Mouse (Mus musculus) lung, postnatal 0 days (tissue): ENCODE measurements at regions not wholly inside any gene's neighbourhood (a gene's known extent, or its start where the extent isn't known, plus 50 kb on each side); places are given as distances from the start of the nearest gene placed in this dataset.

ENCODE experiments used
- CTCF ChIP-seq: IDR thresholded peaks from 2 replicates; pipeline ENCODE4 v1.5.1; 2016; ENCODE audit warnings: antibody characterized with exemption, mild to moderate bottlenecking
- EP300 ChIP-seq: IDR thresholded peaks from 2 replicates; pipeline ENCODE4 v1.6.1; 2016; ENCODE audit warnings: antibody characterized with exemption, mild to moderate bottlenecking, control low read depth

DNA sequence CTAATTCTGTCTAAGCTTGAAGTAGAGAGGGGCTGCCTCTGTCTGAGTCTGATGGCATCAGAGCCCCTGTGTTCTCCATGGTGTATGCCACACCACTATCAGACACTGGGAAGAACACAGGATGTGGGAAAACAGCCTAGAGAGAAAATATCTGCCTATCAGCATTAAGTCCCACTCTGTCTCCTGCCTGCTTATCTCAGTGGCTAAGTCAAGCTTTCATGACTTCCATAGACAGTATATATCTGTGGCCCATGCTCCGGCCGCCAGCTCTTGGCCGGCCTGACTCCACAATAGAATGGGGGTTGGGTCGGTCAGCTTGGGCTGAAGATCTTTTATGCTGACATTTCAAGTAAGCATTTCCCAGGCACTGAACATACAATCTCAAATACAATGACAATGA is 92.0 kb upstream of the Sox9 start:
- TF ChIP-seq CTCF (no peak), EP300 (no peak)
